Mouse (Mus musculus): ENCODE data around the gene Mon1a. TPM values are rescaled to one million over a fixed set of nuclear protein-coding genes. Genes with fewer than 3 reads are reported as not detected.

Mon1a gene
- total RNA-seq, 2 experiments from 2014 or later, result 23.9 to 27.1 TPM

GRCm38 (mm10) chr9:107906967-107907800 lies 19.2 kb downstream of the Mon1a start:
- intact Hi-C loops (cut with DNase I), result no loop called here
- DNase-seq (ENCODE audit: low spot score in 2 of 2), result no peak

GRCm38 (mm10) chr9:107907801-107908120 lies 19.8 kb downstream of the Mon1a start:
- DNase-seq (ENCODE audit: low spot score in 2 of 2), result no peak
- intact Hi-C loops (cut with DNase I), result no loop called here

- intact Hi-C loops (cut with DNase I), result no loop called here
- DNase-seq (ENCODE audit: low spot score in 2 of 2), result no peak
Observed at GRCm38 (mm10) chr9:107908410-107909158, 20.6 kb downstream of the Mon1a start.

- intact Hi-C loops (cut with DNase I), result no loop called here
- DNase-seq (ENCODE audit: low spot score in 2 of 2), result no peak
Observed at GRCm38 (mm10) chr9:107910025-107910769, 22.2 kb downstream of the Mon1a start.

GRCm38 (mm10) chr9:107914764-107915420 lies 26.9 kb downstream of the Mon1a start:
- DNase-seq (ENCODE audit: low spot score in 2 of 2), result no peak
- intact Hi-C loops (cut with DNase I), result no loop called here

- peak in 1 of 2 experiments; percentile 42 for DNase-seq (ENCODE audit: low spot score in 2 of 2)
- intact Hi-C loops (cut with DNase I), result no loop called here
Observed at GRCm38 (mm10) chr9:107917895-107918608, 30.1 kb downstream of the Mon1a start.

GRCm38 (mm10) chr9:107918884-107919283 lies 30.9 kb downstream of the Mon1a start:
- intact Hi-C loops (cut with DNase I), result no loop called here
- DNase-seq (ENCODE audit: low spot score in 2 of 2), result peak in 1 of 2 experiments; percentile 35

GRCm38 (mm10) chr9:107919441-107919840 lies 31.5 kb downstream of the Mon1a start:
- intact Hi-C loops (cut with DNase I), result no loop called here
- DNase-seq (ENCODE audit: low spot score in 2 of 2), result no peak

- intact Hi-C loops (cut with DNase I), result no loop called here
Observed at GRCm38 (mm10) chr9:107923021-107923420, 35.1 kb downstream of the Mon1a start.

GRCm38 (mm10) chr9:107923956-107924355 lies 36.0 kb downstream of the Mon1a start:
- intact Hi-C loops (cut with DNase I), result no loop called here
- DNase-seq (ENCODE audit: low spot score in 2 of 2), result no peak

More at GRCm38 (mm10) chr9:107923021-107923420, 35.1 kb downstream of the Mon1a start:
- no peak for DNase-seq (ENCODE audit: low spot score in 2 of 2)

GRCm38 (mm10) chr9:107925251-107925650 lies 37.3 kb downstream of the Mon1a start:
- intact Hi-C loops (cut with DNase I), result no loop called here

GRCm38 (mm10) chr9:107926920-107927420 lies 39.0 kb downstream of the Mon1a start:
- DNase-seq (ENCODE audit: low spot score in 2 of 2), result no peak
- intact Hi-C loops (cut with DNase I), result no loop called here

More at GRCm38 (mm10) chr9:107925251-107925650, 37.3 kb downstream of the Mon1a start:
- DNase-seq (ENCODE audit: low spot score in 2 of 2), result no peak

- intact Hi-C loops (cut with DNase I), result no loop called here
- DNase-seq (ENCODE audit: low spot score in 2 of 2), result no peak
Observed at GRCm38 (mm10) chr9:107927749-107928148, 39.8 kb downstream of the Mon1a start.

- intact Hi-C loops (cut with DNase I), result no loop called here
- DNase-seq (ENCODE audit: low spot score in 2 of 2), result no peak
Observed at GRCm38 (mm10) chr9:107928169-107928568, 40.2 kb downstream of the Mon1a start, which contains the start of gene Actl11. TSS of gene Actl11 (plus strand) at chr9:107928469.

- no peak for DNase-seq (ENCODE audit: low spot score in 2 of 2)
- intact Hi-C loops (cut with DNase I), result no loop called here
Observed at GRCm38 (mm10) chr9:107932221-107932620, 44.3 kb downstream of the Mon1a start.

- DNase-seq (ENCODE audit: low spot score in 2 of 2), result peak in 1 of 2 experiments; percentile 52
- intact Hi-C loops (cut with DNase I), result no loop called here
Observed at GRCm38 (mm10) chr9:107934146-107934545, 46.2 kb downstream of the Mon1a start.

GRCm38 (mm10) chr9:107935374-107935773 lies 47.4 kb downstream of the Mon1a start, which contains the start of gene Camkv:
TSS of gene Camkv (plus strand) at chr9:107935674.
- DNase-seq (ENCODE audit: low spot score in 2 of 2), result no peak
- intact Hi-C loops (cut with DNase I), result no loop called here

GRCm38 (mm10) chr9:107935790-107936214 lies 47.9 kb downstream of the Mon1a start:
- peak; percentile 70 to 79 for DNase-seq (ENCODE audit: low spot score in 2 of 2)
- intact Hi-C loops (cut with DNase I), result no loop called here

All from left cerebral cortex, postnatal 36 days (tissue).